Mouse (Mus musculus): Measurements from ENCODE around the gene Unk. TPM values are rescaled to one million over a fixed set of nuclear protein-coding genes. Genes with fewer than 3 reads are reported as not detected.

The Unk gene
- polyA plus RNA-seq (2012), result 52.5 and 55.4 TPM in 2 replicates

DNA sequence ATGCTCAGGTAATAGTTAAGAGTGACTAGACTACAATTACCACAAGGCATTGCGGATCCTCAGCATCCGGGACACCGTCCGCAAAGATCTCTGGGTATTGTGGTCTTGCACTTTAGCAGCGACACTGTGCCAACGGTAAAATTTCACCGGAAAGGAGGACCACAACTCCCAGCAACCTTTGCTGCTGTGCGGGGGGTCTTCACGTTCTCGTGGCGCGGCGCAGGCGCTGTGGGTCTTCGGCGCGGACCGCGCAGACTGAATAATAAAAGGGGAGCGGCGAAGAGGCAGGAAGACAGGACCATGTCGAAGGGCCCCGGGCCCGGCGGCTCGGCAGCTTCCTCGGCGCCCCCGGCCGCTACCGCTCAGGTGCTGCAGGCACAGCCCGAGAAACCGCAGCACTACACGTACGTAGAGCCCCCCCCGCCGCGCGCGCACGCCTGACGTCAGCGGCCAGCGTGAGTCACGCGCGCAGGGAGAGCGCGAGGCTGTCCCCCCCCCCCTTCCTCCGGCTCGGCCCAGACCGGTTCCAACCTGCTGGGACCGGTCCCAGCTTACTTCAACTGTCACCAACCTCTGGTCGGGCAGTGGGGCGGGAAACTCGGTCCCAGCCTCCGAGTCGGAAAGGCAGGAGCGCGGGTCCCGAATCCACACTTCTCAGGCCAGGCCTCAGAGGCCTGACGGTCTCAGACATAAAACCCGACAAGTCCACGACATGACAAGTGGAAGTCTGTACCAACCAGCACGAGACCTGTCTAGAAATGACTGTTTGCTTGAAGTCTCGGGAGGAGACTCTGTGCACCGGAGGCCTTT is at the start of gene Unk:
TSS of gene Unk (plus strand) at position 235 of the 810 bp plus-strand sequence.

DNA sequence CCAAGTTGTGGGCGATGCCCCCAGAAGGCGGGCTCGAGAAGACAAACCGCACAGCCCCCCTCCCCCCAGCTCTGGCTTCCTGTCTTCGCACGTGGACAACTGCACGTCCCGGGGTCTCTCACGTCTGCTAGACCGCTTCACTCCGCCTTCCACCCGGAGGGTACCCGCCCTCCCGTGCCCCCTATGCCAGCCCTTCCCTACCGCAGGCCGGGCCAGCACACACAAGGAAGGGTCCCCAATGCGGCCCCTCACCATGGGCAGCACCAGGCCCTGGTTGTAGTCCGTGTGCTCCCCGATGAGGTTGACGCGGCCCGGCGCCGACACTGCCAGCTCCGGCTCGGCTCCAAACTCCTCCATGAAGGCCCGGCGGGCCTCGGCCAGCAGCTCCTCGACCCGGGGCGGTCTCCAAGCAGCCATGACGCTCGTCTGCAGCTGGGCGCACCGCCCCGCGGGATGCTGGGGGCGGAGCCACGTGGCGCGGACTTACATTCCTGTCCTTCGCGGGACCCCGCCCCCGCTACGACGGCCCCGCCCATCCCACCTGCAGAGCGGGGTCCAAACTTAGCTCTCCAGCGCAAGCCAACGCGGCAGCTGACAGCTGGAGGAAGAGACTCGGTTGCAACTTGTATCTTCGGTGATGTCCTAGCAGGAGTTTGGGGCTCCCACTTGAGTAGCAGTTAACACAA is 17.7 kb upstream of the Unk start, which contains the start of gene Galk1:
TSS of gene Galk1 (minus strand) at position 458 of the 686 bp plus-strand sequence.

DNA sequence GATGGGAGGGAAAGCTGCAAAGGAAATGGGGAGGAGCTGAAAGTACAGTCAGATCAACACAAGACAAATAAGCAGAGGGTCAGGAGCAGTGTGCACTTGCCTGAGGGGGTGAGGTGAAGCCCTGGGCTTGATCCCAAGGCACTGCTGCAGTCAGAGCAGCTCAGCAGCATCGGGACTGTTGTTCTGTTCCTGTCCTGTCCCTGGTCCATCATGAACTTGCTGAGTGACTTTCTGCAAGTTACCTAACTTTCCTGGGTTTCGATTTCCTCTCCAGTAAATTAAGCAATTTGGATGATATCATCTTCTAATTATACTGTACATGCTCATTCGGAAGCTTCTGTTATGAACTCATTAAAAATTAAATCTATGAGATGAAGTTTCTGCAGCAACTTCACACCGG is 2.4 kb upstream of the Unk start, which contains the start of gene H3f3b:
TSS of gene H3f3b (minus strand) at position 207 of the 400 bp plus-strand sequence.

DNA sequence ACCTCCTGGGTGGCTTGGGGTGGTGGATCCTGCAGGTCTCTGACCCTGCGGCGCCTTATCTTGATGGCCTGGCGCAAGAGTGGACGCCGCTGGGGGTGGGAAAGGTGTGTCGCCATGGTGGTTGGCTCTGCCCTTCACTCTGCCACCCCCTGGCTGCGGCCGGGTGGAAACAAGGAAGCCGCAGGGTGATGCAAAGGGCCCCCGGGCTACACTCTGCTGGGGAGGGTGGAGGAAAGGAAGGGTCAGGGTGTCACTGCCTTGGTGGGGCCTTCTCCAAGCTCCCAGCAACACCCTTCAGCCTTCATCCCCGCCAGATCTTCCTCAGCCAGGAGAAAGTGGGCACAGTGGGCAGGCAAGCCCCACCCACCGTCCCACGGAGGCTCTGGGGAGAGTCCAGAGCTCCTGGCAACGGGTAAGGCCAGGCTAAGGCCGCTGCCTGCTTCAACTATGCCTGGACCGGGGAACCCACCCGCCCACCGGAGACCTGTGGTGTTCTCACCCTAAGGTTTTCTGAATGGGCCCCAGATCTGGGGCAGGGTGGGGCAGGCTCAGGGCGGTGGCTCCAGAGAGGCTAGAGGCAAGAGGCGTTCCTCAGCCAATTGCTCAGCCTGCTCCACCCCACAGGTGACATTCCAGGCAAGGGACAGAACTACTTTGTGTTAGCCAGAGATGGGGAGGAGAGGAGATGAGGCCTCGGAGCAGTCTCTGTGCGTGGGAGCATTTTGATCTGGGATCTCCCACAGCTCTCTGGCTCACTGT is 47.5 kb downstream of the Unk start, which contains the start of gene Unc13d:
TSS of gene Unc13d (minus strand) at position 516 of the 759 bp plus-strand sequence.

DNA sequence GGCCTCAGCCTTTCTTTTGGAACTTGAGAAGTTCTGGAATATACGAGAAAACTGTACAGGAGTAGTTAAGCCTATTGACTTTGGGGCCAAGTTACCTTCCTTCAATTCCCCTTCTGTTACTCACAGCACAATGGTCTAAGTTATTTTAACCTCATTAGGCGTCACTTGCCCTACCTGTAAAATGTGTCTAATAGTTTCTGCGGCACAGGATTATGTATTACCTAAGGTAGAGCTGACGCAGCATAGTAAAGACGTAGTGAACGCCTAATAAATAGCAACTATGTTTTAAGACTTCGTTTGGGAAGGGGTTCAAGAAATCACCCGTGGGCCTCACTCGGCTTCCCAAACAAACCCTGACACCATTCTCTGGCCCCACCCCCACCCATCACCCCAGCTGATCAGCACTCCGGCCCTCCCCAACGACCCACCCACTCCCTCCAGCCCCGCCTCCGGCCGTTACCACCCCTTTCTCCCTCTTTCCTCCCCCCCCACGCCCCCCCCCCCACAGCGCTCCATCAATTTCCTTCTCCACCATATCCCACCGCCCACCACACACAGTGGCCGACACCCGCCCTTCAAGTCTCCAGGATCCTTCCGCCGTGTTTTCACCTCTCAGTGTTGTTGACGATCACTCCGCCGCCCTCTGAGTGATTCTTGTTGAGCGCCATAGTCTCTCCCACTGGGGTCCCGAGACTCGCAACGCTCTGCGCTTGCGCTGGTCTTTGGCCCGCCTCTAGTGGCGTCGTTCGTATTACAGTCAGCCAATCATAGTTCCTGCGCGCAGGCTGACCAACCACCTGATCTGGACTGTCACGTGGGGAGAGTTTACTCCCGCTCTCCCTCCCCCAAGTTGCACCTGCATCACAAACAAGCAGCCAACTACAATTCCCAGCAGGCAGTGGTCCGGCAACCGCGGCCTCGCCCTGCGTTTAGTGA is 56.4 kb downstream of the Unk start, which contains the start of gene Wbp2:
TSS of gene Wbp2 (minus strand) at position 738 of the 936 bp plus-strand sequence.

Other genes with a start within 250 kb of the Unk start
- 20.0 and 25.9 TPM in 2 replicates for gene Caskin2, start 216.7 kb upstream of the Unk start, polyA plus RNA-seq (2012)
- gene Tsen54, start 215.6 kb upstream of the Unk start, polyA plus RNA-seq (2012), result 86.5 and 92.0 TPM in 2 replicates
- 12.8 and 20.8 TPM in 2 replicates for gene Llgl2, start 206.3 kb upstream of the Unk start, polyA plus RNA-seq (2012)
- gene Myo15b, start 171.9 kb upstream of the Unk start, polyA plus RNA-seq (2012), result 6.0 and 7.2 TPM in 2 replicates
- gene Smim5, start 130.4 kb upstream of the Unk start, polyA plus RNA-seq (2012), result 13.3 and 20.5 TPM in 2 replicates
- 0.11 and 0.25 TPM in 2 replicates for gene Smim6, start 118.3 kb upstream of the Unk start, polyA plus RNA-seq (2012)
- 27.2 and 27.8 TPM in 2 replicates for gene Sap30bp, start 97.0 kb upstream of the Unk start, polyA plus RNA-seq (2012)
- 20.8 and 23.6 TPM in 2 replicates for gene Recql5, start 96.8 kb upstream of the Unk start, polyA plus RNA-seq (2012)
- 0.71 and 1.1 TPM in 2 replicates for gene Itgb4, start 55.6 kb upstream of the Unk start, polyA plus RNA-seq (2012)
- gene Galk1, start 17.6 kb upstream of the Unk start, polyA plus RNA-seq (2012), result 84.2 and 104 TPM in 2 replicates
- gene H3f3b, start 2.4 kb upstream of the Unk start, polyA plus RNA-seq (2012), result 1,041 and 1,153 TPM in 2 replicates
- gene Unc13d, start 47.6 kb downstream of the Unk start, polyA plus RNA-seq (2012), result 87.6 and 108 TPM in 2 replicates
- gene Wbp2, start 56.7 kb downstream of the Unk start, polyA plus RNA-seq (2012), result 310 and 331 TPM in 2 replicates
- 10.0 and 18.4 TPM in 2 replicates for gene Trim47, start 96.9 kb downstream of the Unk start, polyA plus RNA-seq (2012)
- 6.7 and 6.9 TPM in 2 replicates for gene Trim65, start 100.8 kb downstream of the Unk start, polyA plus RNA-seq (2012)
- gene Mrpl38, start 108.5 kb downstream of the Unk start, polyA plus RNA-seq (2012), result 128 and 145 TPM in 2 replicates
- 21.1 and 35.1 TPM in 2 replicates for gene Fbf1, start 137.8 kb downstream of the Unk start, polyA plus RNA-seq (2012)
- gene Ten1, start 168.5 kb downstream of the Unk start, polyA plus RNA-seq (2012), result 138 and 142 TPM in 2 replicates
- gene Acox1, start 168.7 kb downstream of the Unk start, polyA plus RNA-seq (2012), result 2.9 and 3.1 TPM in 2 replicates
- 1.5 and 3.1 TPM in 2 replicates for gene Evpl, start 207.8 kb downstream of the Unk start, polyA plus RNA-seq (2012)
- 59.2 and 66.7 TPM in 2 replicates for gene Srp68, start 243.9 kb downstream of the Unk start, polyA plus RNA-seq (2012)